Mouse (Mus musculus) embryonic facial prominence, embryonic 13.5 days (tissue): ENCODE results near the gene Sugp2. TPM values are rescaled to one million over a fixed set of nuclear protein-coding genes. Genes with fewer than 3 reads are reported as not detected.

ENCODE experiments used
- ATAC-seq: fragments of 200-750 bp; cut with Nextera tagmentation; 2 replicates; pipeline ENCODE4 v1.8.0; 2017; ENCODE audit warnings: low read depth; ENCODE audit not compliant: insufficient number of reproducible peaks, insufficient read depth, low FRiP score, low TSS enrichment
- H3K27ac ChIP-seq: fragments of 300-500 bp; sonication (generic); 2 replicates; pipeline ENCODE4 v1.5.1; 2015; ENCODE audit warnings: moderate library complexity, mild to moderate bottlenecking, inconsistent platforms
- H3K27me3 ChIP-seq: fragments of 300-500 bp; sonication (generic); 2 replicates; pipeline ENCODE4 v1.6.1; 2015; ENCODE audit warnings: mild to moderate bottlenecking, inconsistent platforms
- H3K36me3 ChIP-seq: fragments of 300-500 bp; sonication (generic); 2 replicates; pipeline ENCODE4 v1.6.1; 2015; ENCODE audit warnings: mild to moderate bottlenecking, inconsistent platforms
- H3K4me1 ChIP-seq: fragments of 300-500 bp; sonication (generic); 2 replicates; pipeline ENCODE4 v1.6.1; 2015; ENCODE audit warnings: inconsistent platforms
- H3K4me2 ChIP-seq: fragments of 300-500 bp; sonication (generic); 2 replicates; pipeline ENCODE4 v1.6.1; 2015; ENCODE audit warnings: moderate library complexity, mild to moderate bottlenecking, inconsistent platforms
- H3K4me3 ChIP-seq: fragments of 300-500 bp; sonication (generic); 2 replicates; pipeline ENCODE4 v1.5.1; 2015; ENCODE audit warnings: mild to moderate bottlenecking, inconsistent platforms
- H3K9ac ChIP-seq: fragments of 300-500 bp; sonication (generic); 2 replicates; pipeline ENCODE4 v1.6.1; 2015; ENCODE audit warnings: mild to moderate bottlenecking, inconsistent platforms
- H3K9me3 ChIP-seq: fragments of 300-500 bp; sonication (generic); 2 replicates; pipeline ENCODE4 v1.6.1; 2016; ENCODE audit warnings: inconsistent platforms
- WGBS: fragments of 180-500 bp; shearing (Covaris S2); methylation state at CpG from one replicate; pipeline ENCODE4 v1.1.7; 2015; ENCODE audit warnings: mixed read lengths; 5-methylcytosine and 5-hydroxymethylcytosine counted together
- polyA plus RNA-seq: library from polyadenylated mRNA; unstranded; fragments of >200 nt; fragmentation: Nextera tagmentation; extraction: Ambion mirVana; gene quantifications from 2 replicates; pipeline ENCODE4 v1.2.1, GENCODE M21; 2015

Sugp2 gene
- polyA plus RNA-seq, 1 experiment from 2014 or later: 43.3 TPM

- Histone ChIP-seq H3K4me2 (no peak overlapping the region), H3K27me3 (no peaks in the 10 kb centered on the region), H3K9me3 (no peaks in the 10 kb centered on the region), H3K36me3 (peaks cover 98% of the 10 kb centered on the region), H3K4me1 (no peaks in the 10 kb centered on the region), H3K27ac (no peak overlapping the region), H3K9ac (no peak overlapping the region), H3K4me3 (no peak overlapping the region)
- ATAC-seq: no peak
- 87% methylated on average over 2 of the region's 2 CpGs for WGBS
Observed at GRCm38 (mm10) chr8:70259043-70259442, 25.0 kb downstream of the Sugp2 start.

- H3K9ac ChIP-seq: no peak overlapping the region
- H3K36me3 ChIP-seq: peaks cover 38% of the 10 kb centered on the region
- no peaks in the 10 kb centered on the region for H3K9me3 ChIP-seq
- H3K4me1 ChIP-seq: peaks cover 5% of the 10 kb centered on the region; the same call in 1 of the 2 replicates
- ATAC-seq: no peak
- WGBS: 88% methylated on average over 3 of the region's 3 CpGs
- no peak overlapping the region for H3K4me2 ChIP-seq
- no peak overlapping the region for H3K4me3 ChIP-seq
- H3K27me3 ChIP-seq: no peaks in the 10 kb centered on the region
- H3K27ac ChIP-seq: no peak overlapping the region
Observed at GRCm38 (mm10) chr8:70267674-70268073, 33.6 kb downstream of the Sugp2 start.

- H3K27me3 ChIP-seq: no peaks in the 10 kb centered on the region
- ATAC-seq: 0 out of 2 replicates have a peak, but pooled peaks have one; percentile 5
- 0 out of 2 replicates have a peak overlapping the region, but pooled peaks have one; percentile 22 for H3K27ac ChIP-seq
- H3K9me3 ChIP-seq: no peaks in the 10 kb centered on the region
- H3K9ac ChIP-seq: no peak overlapping the region
- 51% methylated on average over 5 of the region's 5 CpGs for WGBS
- no peak overlapping the region for H3K4me2 ChIP-seq
- H3K36me3 ChIP-seq: peaks cover 32% of the 10 kb centered on the region
- peaks cover 5% of the 10 kb centered on the region; the same call in 1 of the 2 replicates for H3K4me1 ChIP-seq
- no peak overlapping the region for H3K4me3 ChIP-seq
Observed at GRCm38 (mm10) chr8:70268311-70268710, 34.3 kb downstream of the Sugp2 start.

GRCm38 (mm10) chr8:70268799-70269565 is 35.0 kb downstream of the Sugp2 start:
- Histone ChIP-seq H3K4me1 (peaks cover 5% of the 10 kb centered on the region; the same call in 1 of the 2 replicates), H3K4me3 (no peak overlapping the region), H3K9ac (no peak overlapping the region), H3K27me3 (no peaks in the 10 kb centered on the region), H3K4me2 (no peak overlapping the region), H3K36me3 (peaks cover 25% of the 10 kb centered on the region), H3K27ac (peak overlapping the region; percentile 22; the same call in 1 of the 2 replicates), H3K9me3 (no peaks in the 10 kb centered on the region)
- 56% methylated on average over 11 of the region's 11 CpGs for WGBS
- ATAC-seq: 0 out of 2 replicates have a peak, but pooled peaks have one; percentile 18

GRCm38 (mm10) chr8:70272949-70273348 is 38.9 kb downstream of the Sugp2 start:
- WGBS: 42% methylated on average over 3 of the region's 3 CpGs

GRCm38 (mm10) chr8:70274350-70274749 is 40.3 kb downstream of the Sugp2 start:
- ATAC-seq: no peak
- no peak overlapping the region for H3K27ac ChIP-seq

More at GRCm38 (mm10) chr8:70272949-70273348, 38.9 kb downstream of the Sugp2 start:
- no peak for ATAC-seq
- Histone ChIP-seq H3K4me3 (no peak overlapping the region), H3K27me3 (no peaks in the 10 kb centered on the region), H3K4me2 (no peak overlapping the region), H3K4me1 (peaks cover 7% of the 10 kb centered on the region; the same call in 1 of the 2 replicates), H3K9me3 (no peaks in the 10 kb centered on the region), H3K36me3 (no peaks in the 10 kb centered on the region), H3K9ac (no peak overlapping the region), H3K27ac (no peak overlapping the region)

GRCm38 (mm10) chr8:70276476-70276875 is 42.5 kb downstream of the Sugp2 start:
- Histone ChIP-seq H3K4me2 (no peak overlapping the region), H3K36me3 (no peaks in the 10 kb centered on the region), H3K9ac (no peak overlapping the region), H3K27me3 (no peaks in the 10 kb centered on the region), H3K4me1 (peaks cover 6% of the 10 kb centered on the region; the same call in 1 of the 2 replicates), H3K9me3 (no peaks in the 10 kb centered on the region), H3K4me3 (no peak overlapping the region), H3K27ac (no peak overlapping the region)
- 87% methylated on average over 3 of the region's 3 CpGs for WGBS
- ATAC-seq: no peak

More at GRCm38 (mm10) chr8:70274350-70274749, 40.3 kb downstream of the Sugp2 start:
- H3K27me3 ChIP-seq: no peaks in the 10 kb centered on the region
- no peak overlapping the region for H3K4me2 ChIP-seq
- peaks cover 6% of the 10 kb centered on the region; the same call in 1 of the 2 replicates for H3K4me1 ChIP-seq
- H3K36me3 ChIP-seq: no peaks in the 10 kb centered on the region
- H3K9me3 ChIP-seq: no peaks in the 10 kb centered on the region
- H3K4me3 ChIP-seq: no peak overlapping the region
- no peak overlapping the region for H3K9ac ChIP-seq

- H3K4me3 ChIP-seq: no peak overlapping the region
- WGBS: 65% methylated on average over 15 of the region's 15 CpGs
- peak overlapping the region; percentile 36; the same call in 1 of the 2 replicates for H3K9ac ChIP-seq
- no peaks in the 10 kb centered on the region for H3K27me3 ChIP-seq
- no peaks in the 10 kb centered on the region for H3K9me3 ChIP-seq
- H3K27ac ChIP-seq: no peak overlapping the region
- H3K4me2 ChIP-seq: no peak overlapping the region
- no peaks in the 10 kb centered on the region for H3K36me3 ChIP-seq
- peaks cover 6% of the 10 kb centered on the region; the same call in 1 of the 2 replicates for H3K4me1 ChIP-seq
- ATAC-seq: no peak
Observed at GRCm38 (mm10) chr8:70278175-70278574, 44.1 kb downstream of the Sugp2 start.

GRCm38 (mm10) chr8:70279266-70279665 is 45.2 kb downstream of the Sugp2 start:
- no peak for ATAC-seq
- H3K27me3 ChIP-seq: no peaks in the 10 kb centered on the region
- no peaks in the 10 kb centered on the region for H3K9me3 ChIP-seq
- peaks cover 13% of the 10 kb centered on the region for H3K4me1 ChIP-seq
- no peak overlapping the region for H3K4me2 ChIP-seq
- no peak overlapping the region for H3K4me3 ChIP-seq
- no peak overlapping the region for H3K27ac ChIP-seq
- no peaks in the 10 kb centered on the region for H3K36me3 ChIP-seq
- H3K9ac ChIP-seq: no peak overlapping the region
- 51% methylated on average over 8 of the region's 8 CpGs for WGBS

- Histone ChIP-seq H3K27ac (no peak overlapping the region), H3K4me2 (no peak overlapping the region), H3K4me3 (no peak overlapping the region), H3K36me3 (peaks cover 14% of the 10 kb centered on the region), H3K27me3 (no peaks in the 10 kb centered on the region), H3K4me1 (peaks cover 19% of the 10 kb centered on the region), H3K9me3 (no peaks in the 10 kb centered on the region), H3K9ac (no peak overlapping the region)
- 48% methylated on average over 3 of the region's 3 CpGs for WGBS
- ATAC-seq: no peak
Observed at GRCm38 (mm10) chr8:70281001-70281400, 47.0 kb downstream of the Sugp2 start.

GRCm38 (mm10) chr8:70282603-70283135 is 48.6 kb downstream of the Sugp2 start, which contains the start of gene Homer3:
Homer3 (plus strand) TSS chr8:70282827.
- peak within 1 kb of the TSS; percentile 84 for H3K4me3 ChIP-seq
- H3K27ac ChIP-seq: peak within 1 kb of the TSS; percentile 74
- peaks cover 31% of the 10 kb centered on the region for H3K36me3 ChIP-seq
- peak within 1 kb of the TSS; percentile 88 for H3K4me2 ChIP-seq
- peaks cover 19% of the 10 kb centered on the region for H3K4me1 ChIP-seq
- H3K27me3 ChIP-seq: no peaks in the 10 kb centered on the region
- 2% methylated on average over 36 of the region's 36 CpGs for WGBS
- peak; percentile 85 for ATAC-seq
- H3K9ac ChIP-seq: peak within 1 kb of the TSS; percentile 95
- H3K9me3 ChIP-seq: 0 out of 2 replicates have a peak, but pooled peaks cover 4% of the 10 kb centered on the region
